Mouse (Mus musculus) liver, embryonic 16.5 days (tissue): Measurements from ENCODE around the gene Psme2. TPM values are rescaled to one million over a fixed set of nuclear protein-coding genes. Genes with fewer than 3 reads are reported as not detected.

Source experiments
- ATAC-seq: fragments of 200-750 bp; cut with Nextera tagmentation; 2 replicates; pipeline ENCODE4 v1.8.0; 2017; ENCODE audit warnings: low read depth, mild to moderate bottlenecking, moderate number of reproducible peaks, moderate library complexity
- H3K27ac ChIP-seq: fragments of 300-500 bp; sonication (generic); 2 replicates; pipeline ENCODE4 v1.5.1; 2014; ENCODE audit warnings: mild to moderate bottlenecking, low read length
- H3K27me3 ChIP-seq: fragments of 300-500 bp; sonication (generic); 2 replicates; pipeline ENCODE4 v1.6.1; 2014; ENCODE audit warnings: low read depth, low read length, mixed read lengths; ENCODE audit not compliant: control insufficient read depth, insufficient read depth
- H3K36me3 ChIP-seq: fragments of 300-500 bp; sonication (generic); 2 replicates; pipeline ENCODE4 v1.6.1; 2014; ENCODE audit warnings: mild to moderate bottlenecking; ENCODE audit not compliant: control insufficient read depth, insufficient read depth
- H3K4me1 ChIP-seq: fragments of 300-500 bp; sonication (generic); 2 replicates; pipeline ENCODE4 v1.6.1; 2014; ENCODE audit warnings: low read depth, low read length, mixed read lengths; ENCODE audit not compliant: control insufficient read depth
- H3K4me2 ChIP-seq: fragments of 300-500 bp; sonication (generic); 2 replicates; pipeline ENCODE4 v1.6.1; 2014; ENCODE audit warnings: low read depth, low read length, mixed read lengths
- H3K4me3 ChIP-seq: fragments of 300-500 bp; sonication (generic); 2 replicates; pipeline ENCODE4 v1.5.1; 2014; ENCODE audit warnings: low read depth, mild to moderate bottlenecking, low read length
- H3K9ac ChIP-seq: fragments of 300-500 bp; sonication (generic); 2 replicates; pipeline ENCODE4 v1.6.1; 2014; ENCODE audit warnings: low read depth, low read length
- H3K9me3 ChIP-seq: fragments of 300-500 bp; sonication (generic); replicated peaks from 2 replicates; pipeline ENCODE4 v1.6.1; 2016; ENCODE audit warnings: low read length; ENCODE audit not compliant: control insufficient read depth
- WGBS: fragments of 180-500 bp; shearing (Covaris S2); extraction: QIAGEN DNeasy Blood & Tissue Kit; methylation state at CpG from one replicate; pipeline ENCODE4 v1.1.7; 2014; ENCODE audit not compliant: insufficient replicate concordance; 5-methylcytosine and 5-hydroxymethylcytosine counted together
- polyA plus RNA-seq: library from polyadenylated mRNA; unstranded; fragments of >200 nt; fragmentation: Nextera tagmentation; extraction: Ambion mirVana; gene quantifications from 2 replicates; pipeline ENCODE4 v1.2.1, GENCODE M21; 2015

Gene Psme2
- 177 and 181 TPM in 2 replicates for polyA plus RNA-seq

- H3K4me2 ChIP-seq = peak within 1 kb of the TSS; percentile 95
- H3K4me1 ChIP-seq = peaks cover 45% of the 10 kb centered on the region
- ATAC-seq = peak; percentile 87
- H3K27me3 ChIP-seq = no peaks in the 10 kb centered on the region
- peak within 1 kb of the TSS; percentile 95 for H3K4me3 ChIP-seq
- under 1% methylated on average over 22 of the region's 22 CpGs for WGBS
- peak within 1 kb of the TSS; percentile 98 for H3K9ac ChIP-seq
- peak within 1 kb of the TSS; percentile 97 for H3K27ac ChIP-seq
- peaks cover 16% of the 10 kb centered on the region for H3K36me3 ChIP-seq
- no peaks in the 10 kb centered on the region for H3K9me3 ChIP-seq
These were observed at the start of gene Psme2 for GRCm38 (mm10) chr14:55590748-55591330. Gene Psme2 (minus strand): TSS chr14:55591113.

GRCm38 (mm10) chr14:55637795-55638194 lies 46.9 kb upstream of the Psme2 start, which contains the start of gene Gm49378:
Gene Gm49378 (minus strand): TSS chr14:55637895.
- Histone ChIP-seq H3K9me3 (no peaks in the 10 kb centered on the region), H3K4me3 (no peak within 1 kb of the TSS), H3K9ac (no peak within 1 kb of the TSS), H3K4me2 (no peak within 1 kb of the TSS), H3K4me1 (peaks cover 25% of the 10 kb centered on the region), H3K27me3 (no peaks in the 10 kb centered on the region), H3K36me3 (peaks cover 32% of the 10 kb centered on the region), H3K27ac (no peak within 1 kb of the TSS)
- WGBS = 87% methylated on average over 9 of the region's 9 CpGs
- ATAC-seq = no peak

- Histone ChIP-seq H3K27ac (peak within 1 kb of the TSS; percentile 49; the same call in 1 of the 2 replicates), H3K9me3 (no peaks in the 10 kb centered on the region), H3K4me2 (peak within 1 kb of the TSS; percentile 93), H3K9ac (peak within 1 kb of the TSS; percentile 60), H3K4me3 (peak within 1 kb of the TSS; percentile 65), H3K4me1 (peaks cover 12% of the 10 kb centered on the region), H3K36me3 (peaks cover 27% of the 10 kb centered on the region), H3K27me3 (no peaks in the 10 kb centered on the region)
- 1% methylated on average over 33 of the region's 33 CpGs for WGBS
- peak; percentile 82 for ATAC-seq
These were observed 44.7 kb upstream of the Psme2 start, which contains the start of gene Ipo4 for GRCm38 (mm10) chr14:55635523-55636007. Gene Ipo4 (minus strand): TSS chr14:55635957.

- peak; percentile 24 for ATAC-seq
These were observed 44.1 kb upstream of the Psme2 start for GRCm38 (mm10) chr14:55634874-55635522.

GRCm38 (mm10) chr14:55629312-55629711 lies 38.4 kb upstream of the Psme2 start:
- Histone ChIP-seq H3K9me3 (no peaks in the 10 kb centered on the region), H3K36me3 (peaks cover 11% of the 10 kb centered on the region), H3K4me2 (no peak overlapping the region), H3K4me3 (no peak overlapping the region), H3K9ac (no peak overlapping the region), H3K27ac (no peak overlapping the region), H3K27me3 (no peaks in the 10 kb centered on the region), H3K4me1 (peaks cover 10% of the 10 kb centered on the region)
- ATAC-seq = no peak
- whole genome bisulfite sequencing = 32% methylated on average over 5 of the region's 5 CpGs

More at GRCm38 (mm10) chr14:55634874-55635522, 44.1 kb upstream of the Psme2 start:
- Histone ChIP-seq H3K4me2 (peak overlapping the region; percentile 93), H3K4me3 (peak overlapping the region; percentile 65), H3K36me3 (peaks cover 24% of the 10 kb centered on the region), H3K9ac (peak overlapping the region; percentile 60), H3K9me3 (no peaks in the 10 kb centered on the region), H3K4me1 (peaks cover 12% of the 10 kb centered on the region), H3K27ac (no peak overlapping the region), H3K27me3 (no peaks in the 10 kb centered on the region)
- 3% methylated on average over 23 of the region's 23 CpGs for WGBS

- 78% methylated on average over 27 of the region's 27 CpGs for WGBS
- peak; percentile 54 for ATAC-seq
These were observed 37.3 kb upstream of the Psme2 start for GRCm38 (mm10) chr14:55628077-55628827.

GRCm38 (mm10) chr14:55618486-55619195 lies 27.7 kb upstream of the Psme2 start:
- Histone ChIP-seq H3K27me3 (no peaks in the 10 kb centered on the region), H3K4me2 (peak overlapping the region; percentile 62), H3K4me3 (peak overlapping the region; percentile 41), H3K4me1 (peaks cover 34% of the 10 kb centered on the region), H3K27ac (peak overlapping the region; percentile 8; the same call in 1 of the 2 replicates), H3K9me3 (no peaks in the 10 kb centered on the region), H3K9ac (peak overlapping the region; percentile 41; the same call in 1 of the 2 replicates), H3K36me3 (no peaks in the 10 kb centered on the region)
- 15% methylated on average over 22 of the region's 22 CpGs for WGBS
- peak; percentile 64 for ATAC-seq

More at GRCm38 (mm10) chr14:55628077-55628827, 37.3 kb upstream of the Psme2 start:
- peaks cover 10% of the 10 kb centered on the region for H3K4me1 ChIP-seq
- no peak overlapping the region for H3K27ac ChIP-seq
- H3K4me2 ChIP-seq = no peak overlapping the region
- no peak overlapping the region for H3K9ac ChIP-seq
- peaks cover 11% of the 10 kb centered on the region for H3K36me3 ChIP-seq
- H3K27me3 ChIP-seq = no peaks in the 10 kb centered on the region
- H3K4me3 ChIP-seq = no peak overlapping the region
- no peaks in the 10 kb centered on the region for H3K9me3 ChIP-seq

GRCm38 (mm10) chr14:55617822-55618221 lies 26.9 kb upstream of the Psme2 start, which contains the start of gene Rec8:
Gene Rec8 (plus strand): TSS chr14:55618037.
- Histone ChIP-seq H3K4me3 (peak within 1 kb of the TSS; percentile 41), H3K4me2 (peak within 1 kb of the TSS; percentile 62), H3K9ac (peak within 1 kb of the TSS; percentile 41; the same call in 1 of the 2 replicates), H3K36me3 (no peaks in the 10 kb centered on the region), H3K9me3 (no peaks in the 10 kb centered on the region), H3K4me1 (peaks cover 34% of the 10 kb centered on the region), H3K27ac (peak within 1 kb of the TSS; percentile 60), H3K27me3 (no peaks in the 10 kb centered on the region)
- WGBS = 25% methylated on average over 21 of the region's 21 CpGs
- ATAC-seq = peak; percentile 61
